Mouse (Mus musculus) hindbrain, embryonic 14.5 days (tissue): ENCODE data around the gene Scn8a. TPM values are rescaled to one million over a fixed set of nuclear protein-coding genes. Genes with fewer than 3 reads are reported as not detected.

Experiments used
- ATAC-seq: fragments of 200-750 bp; cut with Nextera tagmentation; 2 replicates; pipeline ENCODE4 v1.8.0; 2017; ENCODE audit warnings: moderate number of reproducible peaks, mild to moderate bottlenecking, moderate TSS enrichment, moderate library complexity; ENCODE audit not compliant: low FRiP score
- DNase-seq: peaks from one replicate; pipeline ENCODE4 v3.0.0-alpha.2; 2015; ENCODE audit warnings: low spot score
- H3K27ac ChIP-seq: fragments of 300-500 bp; sonication (generic); 2 replicates; pipeline ENCODE4 v1.5.1; 2014; ENCODE audit warnings: mild to moderate bottlenecking, moderate library complexity
- H3K27me3 ChIP-seq: fragments of 300-500 bp; sonication (generic); 2 replicates; pipeline ENCODE4 v1.6.1; 2014; ENCODE audit warnings: mild to moderate bottlenecking, low read length, mixed read lengths; ENCODE audit not compliant: control insufficient read depth, insufficient read depth
- H3K36me3 ChIP-seq: fragments of 300-500 bp; sonication (generic); replicated peaks from 2 replicates; pipeline ENCODE4 v1.6.1; 2014; ENCODE audit not compliant: control insufficient read depth, insufficient read depth
- H3K4me1 ChIP-seq: fragments of 300-500 bp; sonication (generic); replicated peaks from 2 replicates; pipeline ENCODE4 v1.6.1; 2014; ENCODE audit warnings: antibody characterized with exemption, low read length, mixed read lengths; ENCODE audit not compliant: control insufficient read depth, insufficient read depth
- H3K4me2 ChIP-seq: fragments of 300-500 bp; sonication (generic); replicated peaks from 2 replicates; pipeline ENCODE4 v1.6.1; 2014; ENCODE audit warnings: mild to moderate bottlenecking, moderate library complexity
- H3K4me3 ChIP-seq: fragments of 300-500 bp; sonication (generic); replicated peaks from 2 replicates; pipeline ENCODE4 v1.5.1; 2014; ENCODE audit warnings: mild to moderate bottlenecking, low read length
- H3K9ac ChIP-seq: fragments of 300-500 bp; sonication (generic); 2 replicates; pipeline ENCODE4 v1.6.1; 2014
- H3K9me3 ChIP-seq: fragments of 300-500 bp; sonication (generic); 2 replicates; pipeline ENCODE4 v1.6.1; 2016; ENCODE audit warnings: low read length; ENCODE audit not compliant: control insufficient read depth
- WGBS: fragments of 180-500 bp; shearing (Covaris S2); extraction: QIAGEN DNeasy Blood & Tissue Kit; methylation state at CpG from one replicate; pipeline ENCODE4 v1.1.7; 2014; 5-methylcytosine and 5-hydroxymethylcytosine counted together
- polyA plus RNA-seq: library from polyadenylated mRNA; unstranded; fragments of >200 nt; fragmentation: Nextera tagmentation; extraction: Ambion mirVana; gene quantifications from 2 replicates; pipeline ENCODE4 v1.2.1, GENCODE M21; 2014

Scn8a gene
- polyA plus RNA-seq, 1 experiment from 2014 or later = 23.2 TPM

- H3K9me3 ChIP-seq = no peaks in the 10 kb centered on the region
- peaks cover 41% of the 10 kb centered on the region for H3K4me1 ChIP-seq
- 61% methylated on average over 2 of the region's 2 CpGs for WGBS
- no peak overlapping the region for H3K4me2 ChIP-seq
- no peaks in the 10 kb centered on the region for H3K27me3 ChIP-seq
- no peak overlapping the region for H3K9ac ChIP-seq
- no peak overlapping the region for H3K4me3 ChIP-seq
- H3K27ac ChIP-seq = no peak overlapping the region
- no peaks in the 10 kb centered on the region for H3K36me3 ChIP-seq
- ATAC-seq = no peak
- DNase-seq = no peak
These were observed 203.1 kb downstream of the Scn8a start for GRCm38 (mm10) chr15:101072736-101073135.

GRCm38 (mm10) chr15:101074067-101074466, 204.4 kb downstream of the Scn8a start:
- Histone ChIP-seq H3K4me3 (no peak overlapping the region), H3K27me3 (no peaks in the 10 kb centered on the region), H3K9me3 (no peaks in the 10 kb centered on the region), H3K9ac (no peak overlapping the region), H3K27ac (no peak overlapping the region), H3K36me3 (no peaks in the 10 kb centered on the region), H3K4me2 (no peak overlapping the region), H3K4me1 (peaks cover 45% of the 10 kb centered on the region)
- ATAC-seq (no peak), DNase-seq (no peak)
- 56% methylated on average over 5 of the region's 5 CpGs for WGBS

- Histone ChIP-seq H3K27ac (no peak overlapping the region), H3K4me2 (peak overlapping the region; percentile 72; the same call in 1 of the 2 replicates), H3K27me3 (no peaks in the 10 kb centered on the region), H3K9me3 (no peaks in the 10 kb centered on the region), H3K4me3 (no peak overlapping the region), H3K9ac (no peak overlapping the region), H3K4me1 (peaks cover 34% of the 10 kb centered on the region), H3K36me3 (no peaks in the 10 kb centered on the region)
- DNase-seq = no peak
- WGBS = 69% methylated on average over 4 of the region's 4 CpGs
- ATAC-seq = no peak
These were observed 205.5 kb downstream of the Scn8a start for GRCm38 (mm10) chr15:101075150-101075549.

- 20% methylated on average over 5 of the region's 5 CpGs for WGBS
- peaks cover 29% of the 10 kb centered on the region for H3K4me1 ChIP-seq
- H3K36me3 ChIP-seq = no peaks in the 10 kb centered on the region
- H3K9ac ChIP-seq = peak overlapping the region; percentile 87
- H3K27me3 ChIP-seq = no peaks in the 10 kb centered on the region
- DNase-seq = no peak
- no peak for ATAC-seq
- H3K4me2 ChIP-seq = peak overlapping the region; percentile 72
- H3K9me3 ChIP-seq = no peaks in the 10 kb centered on the region
- H3K4me3 ChIP-seq = peak overlapping the region; percentile 66
- H3K27ac ChIP-seq = peak overlapping the region; percentile 28
These were observed 206.0 kb downstream of the Scn8a start for GRCm38 (mm10) chr15:101075656-101076055.

- ATAC-seq = 0 out of 2 replicates have a peak, but pooled peaks have one; percentile 12
- Histone ChIP-seq H3K4me2 (peak overlapping the region; percentile 72), H3K9ac (peak overlapping the region; percentile 87), H3K27me3 (no peaks in the 10 kb centered on the region), H3K9me3 (no peaks in the 10 kb centered on the region), H3K4me1 (peaks cover 25% of the 10 kb centered on the region), H3K36me3 (no peaks in the 10 kb centered on the region), H3K27ac (peak overlapping the region; percentile 44), H3K4me3 (peak overlapping the region; percentile 66)
- 3% methylated on average over 26 of the region's 26 CpGs for WGBS
- no peak for DNase-seq
These were observed 206.7 kb downstream of the Scn8a start for GRCm38 (mm10) chr15:101076071-101077000.

GRCm38 (mm10) chr15:101077001-101077812, 207.5 kb downstream of the Scn8a start:
- 2% methylated on average over 34 of the region's 34 CpGs for WGBS
- H3K4me2 ChIP-seq = peak overlapping the region; percentile 72
- ATAC-seq = peak; percentile 45
- H3K9ac ChIP-seq = peak overlapping the region; percentile 87
- peak overlapping the region; percentile 66 for H3K4me3 ChIP-seq
- H3K27ac ChIP-seq = peak overlapping the region; percentile 75
- no peak for DNase-seq
- H3K9me3 ChIP-seq = no peaks in the 10 kb centered on the region
- no peaks in the 10 kb centered on the region for H3K36me3 ChIP-seq
- H3K4me1 ChIP-seq = peaks cover 25% of the 10 kb centered on the region
- H3K27me3 ChIP-seq = no peaks in the 10 kb centered on the region

GRCm38 (mm10) chr15:101077813-101078730, 208.4 kb downstream of the Scn8a start, which contains the start of gene Fignl2:
Fignl2 (minus strand) TSS chr15:101078567.
- H3K27me3 ChIP-seq = no peaks in the 10 kb centered on the region
- peaks cover 25% of the 10 kb centered on the region for H3K4me1 ChIP-seq
- peak within 1 kb of the TSS; percentile 87 for H3K9ac ChIP-seq
- H3K36me3 ChIP-seq = no peaks in the 10 kb centered on the region
- peak within 1 kb of the TSS; percentile 75 for H3K27ac ChIP-seq
- peak within 1 kb of the TSS; percentile 66 for H3K4me3 ChIP-seq
- ATAC-seq (no peak), DNase-seq (no peak)
- H3K4me2 ChIP-seq = peak within 1 kb of the TSS; percentile 72
- WGBS = 1% methylated on average over 67 of the region's 96 CpGs
- no peaks in the 10 kb centered on the region for H3K9me3 ChIP-seq

- Histone ChIP-seq H3K4me2 (peak overlapping the region; percentile 72), H3K4me1 (peaks cover 25% of the 10 kb centered on the region), H3K9me3 (no peaks in the 10 kb centered on the region), H3K27me3 (no peaks in the 10 kb centered on the region), H3K27ac (peak overlapping the region; percentile 8; the same call in 1 of the 2 replicates), H3K9ac (peak overlapping the region; percentile 87), H3K36me3 (no peaks in the 10 kb centered on the region), H3K4me3 (peak overlapping the region; percentile 66)
- 2% methylated on average over 24 of the region's 30 CpGs for WGBS
- no peak for DNase-seq
- ATAC-seq = peak; percentile 57
These were observed 209.1 kb downstream of the Scn8a start for GRCm38 (mm10) chr15:101078731-101079156.
